Mouse (Mus musculus): ENCODE data around the gene Cd160.

GRCm38 (mm10) chr3:96820116-96820915, 8.8 kb downstream of the Cd160 start:
- TF ChIP-seq NRF1 (IDR thresholded peaks at IDR 0.05; ENCODE audit: insufficient read depth, low read depth, low read length, poor library complexity, severe bottlenecking) (no peak), ZKSCAN1 (IDR thresholded peaks at IDR 0.05; ENCODE audit: low read depth, low read length) (no peak), POLR2AphosphoS5 (IDR thresholded peaks at IDR 0.05; ENCODE audit: borderline replicate concordance, low read depth, low read length) (no peak), HCFC1 (IDR thresholded peaks at IDR 0.05; ENCODE audit: low read depth, low read length) (no peak)
